Mouse (Mus musculus): ENCODE results near the gene Sarnp. TPM values are rescaled to one million over a fixed set of nuclear protein-coding genes. Genes with fewer than 3 reads are reported as not detected.
A peak's percentile ranks its signal among the peaks of the same experiment; 100 is the strongest.

Gene Sarnp
- polyA plus RNA-seq, 1 experiment = 13.7 TPM

DNA sequence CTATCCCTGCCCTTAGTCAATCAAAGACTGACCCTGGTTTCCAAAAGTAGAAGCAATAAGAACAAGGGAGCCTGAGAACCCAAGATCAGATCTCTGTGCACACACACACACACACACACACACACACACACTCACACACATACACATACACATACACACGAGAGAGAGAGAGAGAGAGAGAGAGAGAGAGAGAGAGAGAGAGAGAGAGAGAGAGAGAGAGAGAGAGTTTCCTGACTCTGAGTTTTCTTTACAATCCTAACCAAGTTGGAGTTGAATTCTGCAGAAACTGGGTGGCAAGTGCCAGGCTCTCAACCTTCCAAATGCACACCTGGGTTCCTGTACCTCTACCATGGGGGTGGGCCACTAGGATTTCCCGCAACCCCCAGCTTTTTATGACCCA is 72.7 kb downstream of the Sarnp start:
- Histone ChIP-seq H3K36me3 (ENCODE audit: control insufficient read depth, insufficient read depth, low read length) (no peaks in the 10 kb centered on the region), H3K4me3 (ENCODE audit: insufficient read depth, low read depth, low read length) (no peak overlapping the region), H3K27ac (ENCODE audit: insufficient read depth, low read depth, low read length) (no peak overlapping the region), H3K27me3 (replicated peaks; ENCODE audit: control insufficient read depth, insufficient read depth, low read length) (no peaks in the 10 kb centered on the region), H3K4me1 (ENCODE audit: control insufficient read depth, insufficient read depth, low read length) (0 out of 2 replicates have a peak, but pooled peaks cover 2% of the 10 kb centered on the region)
- DNase-seq = no peak
- WGBS = 67% methylated on average over 1 of the region's 2 CpGs
- TF ChIP-seq POLR2A (IDR thresholded peaks at IDR 0.05; ENCODE audit: low read depth, low read length) (no peak), CTCF (conservative IDR thresholded peaks at IDR 0.05; ENCODE audit: insufficient read depth, insufficient read length, low read depth, low read length) (no peak)

DNA sequence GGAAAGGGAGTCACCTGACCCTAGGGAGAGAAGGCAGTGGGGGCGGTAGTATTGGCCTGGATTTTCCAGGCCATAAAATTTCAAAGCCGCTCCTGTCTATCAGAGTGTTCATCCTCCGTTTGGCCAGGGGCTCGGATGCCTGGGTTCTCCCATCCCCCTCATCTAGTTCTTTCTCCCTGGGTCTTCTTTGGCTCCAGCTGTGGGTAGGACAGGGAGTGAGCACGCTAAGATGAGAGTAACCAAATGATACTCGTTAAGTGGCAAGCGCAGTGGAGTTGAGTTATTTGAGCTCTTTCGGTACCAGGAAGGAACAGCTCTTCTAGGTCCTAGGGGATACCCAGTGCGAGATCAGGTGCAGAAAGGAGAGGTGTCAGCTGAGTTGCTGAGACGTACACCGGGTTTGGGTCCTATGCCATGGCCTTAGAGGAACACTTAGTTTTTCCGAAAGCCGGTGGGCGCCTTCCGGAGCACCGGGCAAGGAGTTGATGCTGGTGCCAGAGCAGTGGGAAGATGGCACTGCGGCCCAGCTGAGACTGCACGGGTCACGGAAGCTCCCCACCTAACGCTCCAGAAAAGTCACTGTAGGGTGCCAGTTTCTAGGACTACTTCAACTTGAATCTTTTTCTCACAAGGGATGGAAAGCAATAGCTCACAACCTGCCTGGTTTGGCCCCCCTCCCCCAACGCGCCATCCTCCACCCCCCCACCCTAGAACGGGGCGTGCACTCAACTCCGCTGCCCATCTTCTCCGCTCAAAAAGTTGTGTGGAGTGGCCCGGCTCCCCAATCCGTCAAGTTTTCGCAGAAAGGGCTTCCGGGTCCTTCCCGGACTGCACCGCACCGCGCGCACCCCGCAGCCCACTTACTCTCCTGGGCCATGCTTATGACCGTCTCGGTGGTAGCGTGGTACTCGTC is 73.5 kb downstream of the Sarnp start:
- Histone ChIP-seq H3K4me1 (ENCODE audit: control insufficient read depth, insufficient read depth, low read length) (peaks cover 8% of the 10 kb centered on the region; the same call in 1 of the 2 replicates), H3K4me3 (ENCODE audit: insufficient read depth, low read depth, low read length) (peak overlapping the region; percentile 81), H3K27me3 (replicated peaks; ENCODE audit: control insufficient read depth, insufficient read depth, low read length) (no peaks in the 10 kb centered on the region), H3K36me3 (ENCODE audit: control insufficient read depth, insufficient read depth, low read length) (no peaks in the 10 kb centered on the region), H3K27ac (ENCODE audit: insufficient read depth, low read depth, low read length) (no peak overlapping the region)
- WGBS = 2% methylated on average over 40 of the region's 40 CpGs
- TF ChIP-seq CTCF (conservative IDR thresholded peaks at IDR 0.05; ENCODE audit: insufficient read depth, insufficient read length, low read depth, low read length) = no peak
- no peak for TF ChIP-seq POLR2A (IDR thresholded peaks at IDR 0.05; ENCODE audit: low read depth, low read length)
- DNase-seq = no peak

DNA sequence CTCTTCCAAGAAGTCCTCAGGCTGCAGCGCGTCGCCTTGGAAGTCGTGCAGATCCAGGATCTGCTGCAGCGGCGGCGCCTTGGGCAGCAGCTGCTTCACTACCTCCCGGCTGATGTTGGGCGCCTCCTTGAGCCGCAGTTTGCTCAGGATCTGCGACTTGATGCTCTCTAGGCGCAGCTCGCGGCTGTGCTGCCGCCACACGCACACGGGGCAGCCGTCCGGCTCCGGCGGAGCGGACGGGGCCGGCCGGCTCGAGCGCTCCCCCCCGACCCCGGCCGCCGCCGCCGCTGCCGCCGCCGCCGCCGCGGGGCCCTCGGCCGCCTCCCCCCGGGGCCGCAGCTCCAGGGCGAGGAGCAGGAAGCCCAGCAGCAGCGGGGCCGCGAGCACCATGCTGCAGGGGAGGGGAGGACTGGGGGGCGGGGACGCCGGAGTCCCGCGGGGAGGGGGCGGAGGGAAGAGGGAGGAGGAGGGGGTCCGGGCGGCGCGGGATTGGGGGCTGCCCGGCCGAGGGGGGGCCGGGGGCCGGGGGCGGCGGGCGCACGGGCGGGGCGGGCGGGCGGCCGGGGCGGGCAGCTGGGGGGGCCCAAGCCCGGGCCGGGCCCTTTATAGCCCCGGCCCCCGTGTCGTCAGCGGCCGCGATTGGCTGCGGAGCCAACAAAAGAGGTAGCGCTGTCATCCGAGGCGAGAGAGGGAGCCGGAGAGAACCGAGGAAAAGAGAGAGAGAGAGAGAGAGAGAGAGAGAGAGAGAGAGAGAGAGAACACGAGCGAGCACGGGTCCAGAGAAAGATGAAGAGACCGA is 74.4 kb downstream of the Sarnp start, which contains the start of gene Gdf11:
TSS of gene Gdf11 (minus strand) at position 423 of the 799 bp plus-strand sequence.
- WGBS = 1% methylated on average over 71 of the region's 89 CpGs
- H3K27ac ChIP-seq (ENCODE audit: insufficient read depth, low read depth, low read length) = no peak within 1 kb of the TSS
- DNase-seq = peak; percentile 52
- TF ChIP-seq CTCF (conservative IDR thresholded peaks at IDR 0.05; ENCODE audit: insufficient read depth, insufficient read length, low read depth, low read length) (no peak), POLR2A (IDR thresholded peaks at IDR 0.05; ENCODE audit: low read depth, low read length) (no peak)
- H3K4me3 ChIP-seq (ENCODE audit: insufficient read depth, low read depth, low read length) = peak within 1 kb of the TSS; percentile 81
- H3K27me3 ChIP-seq (replicated peaks; ENCODE audit: control insufficient read depth, insufficient read depth, low read length) = no peaks in the 10 kb centered on the region
- peaks cover 12% of the 10 kb centered on the region; the same call in 1 of the 2 replicates for H3K4me1 ChIP-seq (ENCODE audit: control insufficient read depth, insufficient read depth, low read length)
- H3K36me3 ChIP-seq (ENCODE audit: control insufficient read depth, insufficient read depth, low read length) = no peaks in the 10 kb centered on the region

DNA sequence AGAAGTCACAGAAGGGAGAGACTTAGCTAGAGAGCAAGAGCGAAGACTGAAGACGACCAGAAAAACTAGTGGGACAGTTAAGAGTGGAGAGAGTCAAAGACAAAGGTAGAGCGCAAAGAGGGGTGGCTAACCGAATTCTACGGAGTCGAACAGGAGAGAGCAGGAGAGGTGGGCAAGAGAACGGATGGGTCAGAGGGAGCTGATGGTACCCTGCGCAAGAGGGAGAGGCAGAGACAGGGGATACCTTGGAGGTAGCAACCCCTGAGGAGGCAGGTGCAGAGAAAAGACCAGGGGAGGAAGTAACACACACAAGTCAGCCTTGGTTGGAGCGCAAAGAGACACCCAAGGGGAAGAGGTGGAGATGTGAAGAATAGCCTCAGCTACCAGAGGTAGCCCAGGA is 75.1 kb downstream of the Sarnp start:
- 24% methylated on average over 9 of the region's 9 CpGs for WGBS
- Histone ChIP-seq H3K4me1 (ENCODE audit: control insufficient read depth, insufficient read depth, low read length) (peaks cover 12% of the 10 kb centered on the region; the same call in 1 of the 2 replicates), H3K27ac (ENCODE audit: insufficient read depth, low read depth, low read length) (no peak overlapping the region), H3K36me3 (ENCODE audit: control insufficient read depth, insufficient read depth, low read length) (no peaks in the 10 kb centered on the region), H3K27me3 (replicated peaks; ENCODE audit: control insufficient read depth, insufficient read depth, low read length) (no peaks in the 10 kb centered on the region), H3K4me3 (ENCODE audit: insufficient read depth, low read depth, low read length) (peak overlapping the region; percentile 34; the same call in 1 of the 2 replicates)
- TF ChIP-seq POLR2A (IDR thresholded peaks at IDR 0.05; ENCODE audit: low read depth, low read length) (no peak), CTCF (conservative IDR thresholded peaks at IDR 0.05; ENCODE audit: insufficient read depth, insufficient read length, low read depth, low read length) (no peak)
- DNase-seq = no peak

GRCm38 (mm10) chr10:128895437-128895836 is 78.3 kb downstream of the Sarnp start:
- H3K4me3 ChIP-seq (ENCODE audit: insufficient read depth, low read depth, low read length) = no peak overlapping the region
- TF ChIP-seq POLR2A (IDR thresholded peaks at IDR 0.05; ENCODE audit: low read depth, low read length) (no peak), CTCF (conservative IDR thresholded peaks at IDR 0.05; ENCODE audit: insufficient read depth, insufficient read length, low read depth, low read length) (peak; percentile 46)
- H3K4me1 ChIP-seq (ENCODE audit: control insufficient read depth, insufficient read depth, low read length) = peaks cover 20% of the 10 kb centered on the region; the same call in 1 of the 2 replicates
- H3K27ac ChIP-seq (ENCODE audit: insufficient read depth, low read depth, low read length) = peak overlapping the region; percentile 43; the same call in 1 of the 2 replicates
- DNase-seq = peak; percentile 94
- under 1% methylated on average over 9 of the region's 9 CpGs for WGBS
- H3K27me3 ChIP-seq (replicated peaks; ENCODE audit: control insufficient read depth, insufficient read depth, low read length) = no peaks in the 10 kb centered on the region
- no peaks in the 10 kb centered on the region for H3K36me3 ChIP-seq (ENCODE audit: control insufficient read depth, insufficient read depth, low read length)

GRCm38 (mm10) chr10:128895952-128896693 is 79.0 kb downstream of the Sarnp start:
- TF ChIP-seq CTCF (conservative IDR thresholded peaks at IDR 0.05; ENCODE audit: insufficient read depth, insufficient read length, low read depth, low read length) = no peak
- no peak for TF ChIP-seq POLR2A (IDR thresholded peaks at IDR 0.05; ENCODE audit: low read depth, low read length)
- no peaks in the 10 kb centered on the region for H3K27me3 ChIP-seq (replicated peaks; ENCODE audit: control insufficient read depth, insufficient read depth, low read length)
- 0 out of 2 replicates have a peak overlapping the region, but pooled peaks have one; percentile 8 for H3K4me3 ChIP-seq (ENCODE audit: insufficient read depth, low read depth, low read length)
- peak overlapping the region; percentile 43; the same call in 1 of the 2 replicates for H3K27ac ChIP-seq (ENCODE audit: insufficient read depth, low read depth, low read length)
- DNase-seq = peak; percentile 55
- whole genome bisulfite sequencing = 17% methylated on average over 17 of the region's 17 CpGs
- H3K36me3 ChIP-seq (ENCODE audit: control insufficient read depth, insufficient read depth, low read length) = no peaks in the 10 kb centered on the region
- H3K4me1 ChIP-seq (ENCODE audit: control insufficient read depth, insufficient read depth, low read length) = peaks cover 25% of the 10 kb centered on the region; the same call in 1 of the 2 replicates

Measured in kidney, adult 2 months (tissue).